Mouse (Mus musculus) layer of hippocampus, adult 9-10 months (tissue): ENCODE data around the gene Cdca5.

ENCODE experiments used
- DNase-seq: peaks from one replicate; pipeline ENCODE4 v3.0.0; 2022; ENCODE audit warnings: low spot score

The Cdca5 gene

DNA sequence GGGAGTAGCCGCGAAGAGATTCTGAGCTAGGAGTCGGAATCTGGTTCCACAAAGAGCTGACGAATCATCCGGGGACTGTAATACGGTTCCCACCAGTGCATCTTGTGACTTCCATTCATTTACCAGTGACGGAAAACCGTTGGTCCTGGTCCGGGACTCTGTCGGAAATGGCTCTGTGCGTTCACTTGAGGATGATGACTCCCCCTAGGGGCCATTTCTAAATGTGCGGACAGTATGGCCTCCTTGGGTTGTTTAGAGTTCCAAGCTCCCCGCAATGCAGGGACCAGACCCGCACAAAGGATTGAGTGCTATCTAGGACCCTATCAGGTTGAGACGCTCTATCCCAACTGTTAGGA lies 56.6 kb downstream of the Cdca5 start, which contains the start of gene Arl2:
Gene Arl2 (minus strand): TSS at position 155 of the 356 bp plus-strand sequence.
- DNase-seq, result peak; percentile 93
